Mouse (Mus musculus): ENCODE measurements around the gene Cfc1.
A peak's percentile ranks its signal among the peaks of the same experiment; 100 is the strongest.

The Cfc1 gene

GRCm38 (mm10) chr1:34554275-34554674, 18.8 kb downstream of the Cfc1 start:
- DNase-seq: no peak

GRCm38 (mm10) chr1:34560843-34561242, 25.4 kb downstream of the Cfc1 start, which contains the start of gene Prss40:
Gene Prss40, minus strand, starts transcription at chr1:34560943.
- DNase-seq: no peak

GRCm38 (mm10) chr1:34564383-34565045, 29.1 kb downstream of the Cfc1 start:
- no peak for DNase-seq

GRCm38 (mm10) chr1:34568120-34568519, 32.7 kb downstream of the Cfc1 start:
- DNase-seq: no peak

- DNase-seq: no peak
Observed at GRCm38 (mm10) chr1:34569876-34570275, 34.4 kb downstream of the Cfc1 start.

GRCm38 (mm10) chr1:34571431-34571830, 36.0 kb downstream of the Cfc1 start:
- DNase-seq: no peak

GRCm38 (mm10) chr1:34573221-34573620, 37.8 kb downstream of the Cfc1 start:
- no peak for DNase-seq

GRCm38 (mm10) chr1:34578851-34579781, 43.7 kb downstream of the Cfc1 start, which contains the start of gene Amer3:
Gene Amer3, plus strand, starts transcription at chr1:34579657.
- peak; percentile 81 for DNase-seq

GRCm38 (mm10) chr1:34579782-34580356, 44.4 kb downstream of the Cfc1 start:
- DNase-seq: no peak

- DNase-seq: no peak
Observed at GRCm38 (mm10) chr1:34582218-34582617, 46.8 kb downstream of the Cfc1 start.

- DNase-seq: no peak
Observed at GRCm38 (mm10) chr1:34583821-34584263, 48.4 kb downstream of the Cfc1 start.

- DNase-seq: no peak
Observed at GRCm38 (mm10) chr1:34584736-34585135, 49.3 kb downstream of the Cfc1 start.

- no peak for DNase-seq
Observed at GRCm38 (mm10) chr1:34587298-34588096, 52.0 kb downstream of the Cfc1 start.
